Mouse (Mus musculus) liver, embryonic 12.5 days (tissue): Measurements from ENCODE around the gene Mien1. TPM values are rescaled to one million over a fixed set of nuclear protein-coding genes. Genes with fewer than 3 reads are reported as not detected.

ENCODE experiments used
- ATAC-seq: fragments of 200-750 bp; cut with Nextera tagmentation; 2 replicates; pipeline ENCODE4 v1.8.0; 2017; ENCODE audit warnings: moderate number of reproducible peaks, mild to moderate bottlenecking, moderate library complexity
- H3K27ac ChIP-seq: fragments of 300-500 bp; sonication (generic); 2 replicates; pipeline ENCODE4 v1.5.1; 2016; ENCODE audit warnings: mild to moderate bottlenecking
- H3K27me3 ChIP-seq: fragments of 300-500 bp; sonication (generic); replicated peaks from 2 replicates; pipeline ENCODE4 v1.6.1; 2016; ENCODE audit warnings: mild to moderate bottlenecking, moderate library complexity
- H3K36me3 ChIP-seq: fragments of 300-500 bp; sonication (generic); 2 replicates; pipeline ENCODE4 v1.6.1; 2016; ENCODE audit warnings: mild to moderate bottlenecking, moderate library complexity
- H3K4me1 ChIP-seq: fragments of 300-500 bp; sonication (generic); 2 replicates; pipeline ENCODE4 v1.6.1; 2016
- H3K4me2 ChIP-seq: fragments of 300-500 bp; sonication (generic); 2 replicates; pipeline ENCODE4 v1.6.1; 2016; ENCODE audit warnings: mild to moderate bottlenecking, moderate library complexity
- H3K4me3 ChIP-seq: fragments of 300-500 bp; sonication (generic); 2 replicates; pipeline ENCODE4 v1.5.1; 2016; ENCODE audit warnings: mild to moderate bottlenecking, moderate library complexity
- H3K9ac ChIP-seq: fragments of 300-500 bp; sonication (generic); 2 replicates; pipeline ENCODE4 v1.6.1; 2016; ENCODE audit warnings: mild to moderate bottlenecking, moderate library complexity
- H3K9me3 ChIP-seq: fragments of 300-500 bp; sonication (generic); replicated peaks from 2 replicates; pipeline ENCODE4 v1.6.1; 2016; ENCODE audit warnings: mild to moderate bottlenecking, moderate library complexity
- WGBS: fragments of 180-500 bp; shearing (Covaris S2); methylation state at CpG from one replicate; pipeline ENCODE4 v1.1.7; 2016; ENCODE audit not compliant: insufficient replicate concordance; 5-methylcytosine and 5-hydroxymethylcytosine counted together
- polyA plus RNA-seq: library from polyadenylated mRNA; unstranded; fragments of >200 nt; fragmentation: Nextera tagmentation; extraction: Ambion mirVana; gene quantifications from 2 replicates; pipeline ENCODE4 v1.2.1, GENCODE M21; 2016

Mien1 gene
- polyA plus RNA-seq, 1 experiment from 2014 or later: 64.8 TPM

- Histone ChIP-seq H3K4me1 (peaks cover 46% of the 10 kb centered on the region), H3K36me3 (no peaks in the 10 kb centered on the region), H3K9me3 (no peaks in the 10 kb centered on the region), H3K27me3 (peaks cover 49% of the 10 kb centered on the region), H3K27ac (peak overlapping the region; percentile 72; the same call in 1 of the 2 replicates), H3K9ac (0 out of 2 replicates have a peak overlapping the region, but pooled peaks have one; percentile 49), H3K4me2 (peak overlapping the region; percentile 50), H3K4me3 (no peak overlapping the region)
- no peak for ATAC-seq
- WGBS: 33% methylated on average over 7 of the region's 8 CpGs
Measured at GRCm38 (mm10) chr11:98392034-98392433, 46.8 kb downstream of the Mien1 start.

- no peaks in the 10 kb centered on the region for H3K36me3 ChIP-seq
- no peaks in the 10 kb centered on the region for H3K9me3 ChIP-seq
- peaks cover 43% of the 10 kb centered on the region for H3K4me1 ChIP-seq
- H3K9ac ChIP-seq: no peak overlapping the region
- no peak overlapping the region for H3K4me3 ChIP-seq
- no peak overlapping the region for H3K27ac ChIP-seq
- ATAC-seq: no peak
- H3K4me2 ChIP-seq: no peak overlapping the region
- H3K27me3 ChIP-seq: peaks cover 68% of the 10 kb centered on the region
- 58% methylated on average over 11 of the region's 12 CpGs for WGBS
Measured at GRCm38 (mm10) chr11:98390141-98390540, 48.6 kb downstream of the Mien1 start.

GRCm38 (mm10) chr11:98389221-98389780 is 49.5 kb downstream of the Mien1 start:
- peaks cover 77% of the 10 kb centered on the region for H3K27me3 ChIP-seq
- no peak overlapping the region for H3K27ac ChIP-seq

GRCm38 (mm10) chr11:98388282-98388681 is 50.5 kb downstream of the Mien1 start:
- Histone ChIP-seq H3K4me3 (no peak overlapping the region), H3K9ac (no peak overlapping the region), H3K4me1 (peaks cover 24% of the 10 kb centered on the region), H3K36me3 (no peaks in the 10 kb centered on the region), H3K9me3 (no peaks in the 10 kb centered on the region), H3K4me2 (no peak overlapping the region), H3K27me3 (peaks cover 87% of the 10 kb centered on the region), H3K27ac (no peak overlapping the region)
- ATAC-seq: no peak
- 59% methylated on average over 10 of the region's 10 CpGs for WGBS

More at GRCm38 (mm10) chr11:98389221-98389780, 49.5 kb downstream of the Mien1 start:
- 11% methylated on average over 9 of the region's 9 CpGs for WGBS
- H3K4me2 ChIP-seq: no peak overlapping the region
- no peaks in the 10 kb centered on the region for H3K36me3 ChIP-seq
- no peak overlapping the region for H3K9ac ChIP-seq
- ATAC-seq: no peak
- H3K4me3 ChIP-seq: no peak overlapping the region
- no peaks in the 10 kb centered on the region for H3K9me3 ChIP-seq
- H3K4me1 ChIP-seq: peaks cover 34% of the 10 kb centered on the region

Other genes starting within 250 kb of the Mien1 start
- 40.5 and 41.8 TPM in 2 replicates for gene Med1, start 245.7 kb downstream of the Mien1 start, polyA plus RNA-seq
- gene Cdk12, start 235.9 kb downstream of the Mien1 start, polyA plus RNA-seq: 8.6 and 9.0 TPM in 2 replicates
- not detected in 2 replicates for gene Neurod2, start 109.3 kb downstream of the Mien1 start, polyA plus RNA-seq
- gene Ppp1r1b, start 90.6 kb downstream of the Mien1 start, polyA plus RNA-seq: 0.10 TPM in 1 of 2 replicates, not detected in the other
- gene Stard3, start 80.6 kb downstream of the Mien1 start, polyA plus RNA-seq: 18.0 and 18.9 TPM in 2 replicates
- gene Tcap, start 55.2 kb downstream of the Mien1 start, polyA plus RNA-seq: not detected in 2 replicates
- gene Pnmt, start 52.5 kb downstream of the Mien1 start, polyA plus RNA-seq: 0.23 TPM in 1 of 2 replicates, not detected in the other
- gene Pgap3, start 38.5 kb downstream of the Mien1 start, polyA plus RNA-seq: 3.5 and 3.8 TPM in 2 replicates
- 5.5 and 5.6 TPM in 2 replicates for gene Erbb2, start 26.5 kb downstream of the Mien1 start, polyA plus RNA-seq
- 20.1 and 22.0 TPM in 2 replicates for gene Grb7, start 7.4 kb upstream of the Mien1 start, polyA plus RNA-seq
- gene Ikzf3, start 107.0 kb upstream of the Mien1 start, polyA plus RNA-seq: 0.07 and 0.12 TPM in 2 replicates
- gene Zpbp2, start 112.1 kb upstream of the Mien1 start, polyA plus RNA-seq: 0.46 and 0.55 TPM in 2 replicates
- gene Ormdl3, start 148.4 kb upstream of the Mien1 start, polyA plus RNA-seq: 44.2 and 44.3 TPM in 2 replicates
- gene Lrrc3c, start 159.3 kb upstream of the Mien1 start, polyA plus RNA-seq: not detected in 2 replicates
- 0.87 and 0.96 TPM in 2 replicates for gene Gm12355, start 186.7 kb upstream of the Mien1 start, polyA plus RNA-seq
- not detected in 2 replicates for gene Gsdma3, start 187.4 kb upstream of the Mien1 start, polyA plus RNA-seq
- not detected in 2 replicates for gene Gsdma2, start 207.8 kb upstream of the Mien1 start, polyA plus RNA-seq
- gene Gsdma, start 225.4 kb upstream of the Mien1 start, polyA plus RNA-seq: not detected in 2 replicates
- 201 and 202 TPM in 2 replicates for gene Psmd3, start 243.6 kb upstream of the Mien1 start, polyA plus RNA-seq